Mouse (Mus musculus) brown adipose tissue, adult 24 weeks (tissue): Measurements from ENCODE around the gene Adh5. TPM values are rescaled to one million over a fixed set of nuclear protein-coding genes. Genes with fewer than 3 reads are reported as not detected.

Experiments used
- H3K27ac ChIP-seq: fragments of 200-500 bp; replicated peaks from 2 replicates; pipeline ENCODE4 v1.5.1; 2012; ENCODE audit warnings: low read depth, mild to moderate bottlenecking, low read length
- H3K4me1 ChIP-seq: fragments of 200-500 bp; 2 replicates; pipeline ENCODE4 v1.6.1; 2012; ENCODE audit warnings: low read length, mixed read lengths; ENCODE audit not compliant: control insufficient read depth, insufficient read depth, insufficient read length
- H3K4me3 ChIP-seq: fragments of 200-500 bp; 2 replicates; pipeline ENCODE4 v1.5.1; 2012; ENCODE audit warnings: low read depth, mild to moderate bottlenecking, low read length, moderate library complexity; ENCODE audit not compliant: insufficient read depth
- polyA plus RNA-seq: library from polyadenylated mRNA; stranded (reverse); fragments of >200 nt; gene quantifications from 2 replicates; pipeline ENCODE4 v1.2.4, GENCODE M21; 2012; ENCODE audit not compliant: missing spikeins, insufficient read depth, insufficient read length

Gene Adh5
- polyA plus RNA-seq: 120 and 135 TPM in 2 replicates

DNA sequence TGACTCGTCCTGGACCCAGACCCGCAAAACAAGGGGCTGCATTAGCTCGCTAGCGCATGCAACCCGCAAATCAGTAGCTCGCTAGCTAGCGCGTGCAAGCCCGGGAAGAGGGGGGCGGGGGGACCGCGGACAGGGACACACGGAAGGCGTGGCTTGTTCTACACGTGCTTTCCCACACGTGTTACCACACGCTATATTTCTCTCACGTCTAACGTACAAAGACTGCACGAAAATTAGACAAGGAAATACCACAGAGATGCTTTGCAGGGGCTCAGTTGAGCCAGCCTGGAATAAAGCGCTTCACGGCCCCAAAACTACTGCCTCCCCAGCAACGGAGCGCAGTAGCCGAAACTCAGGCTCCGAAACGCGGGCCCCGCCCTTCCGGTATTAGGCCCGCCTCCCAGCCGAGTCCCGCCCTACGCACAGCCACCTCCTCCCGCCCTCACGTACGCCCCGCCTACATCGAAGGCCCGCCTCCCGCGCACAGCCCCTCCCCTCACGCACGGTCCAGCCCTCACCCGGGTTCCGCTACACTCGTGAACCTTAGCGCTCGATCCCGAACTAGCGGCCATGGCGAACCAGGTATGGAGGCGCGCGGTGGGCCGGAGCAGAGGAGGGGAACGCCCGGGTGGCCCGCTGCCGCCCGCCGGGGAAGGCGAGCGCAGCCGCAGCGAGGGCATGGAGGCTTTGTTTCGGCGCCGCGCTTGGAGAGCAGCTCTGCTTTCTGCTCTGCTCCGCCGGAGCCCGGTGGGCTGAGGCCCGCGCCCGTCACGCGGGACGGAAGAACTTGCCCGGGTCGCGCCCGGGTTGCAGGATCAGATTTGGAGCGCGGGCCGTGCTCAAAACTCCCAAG is at the start of gene Adh5:
Adh5 (plus strand) TSS at position 482 of the 853 bp plus-strand sequence.
- peak within 1 kb of the TSS; percentile 53 for H3K27ac ChIP-seq
- peak within 1 kb of the TSS; percentile 89 for H3K4me3 ChIP-seq
- peaks cover 3% of the 10 kb centered on the region; the same call in 1 of the 2 replicates for H3K4me1 ChIP-seq

DNA sequence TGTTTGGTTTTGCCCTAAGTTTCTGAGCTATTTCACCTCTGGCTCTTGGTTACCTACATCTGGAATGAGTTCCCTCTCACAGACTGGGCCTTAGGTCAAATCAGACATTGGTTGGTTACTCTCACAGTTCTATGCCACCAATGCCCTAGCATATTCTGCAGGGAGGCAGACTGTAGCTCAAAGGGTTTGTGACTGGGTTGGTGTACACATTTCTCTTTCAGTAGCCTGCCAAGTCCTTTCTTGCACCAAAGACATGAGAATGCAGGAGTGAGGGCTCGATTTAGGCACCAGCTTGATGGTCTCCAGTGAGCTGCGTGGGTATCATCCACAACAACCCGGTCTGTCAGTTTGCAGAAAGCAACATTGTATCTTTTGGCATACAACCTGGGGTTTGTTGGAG is 38.0 kb upstream of the Adh5 start:
- Histone ChIP-seq H3K27ac (no peak overlapping the region; the same call in 1 of the 2 replicates), H3K4me3 (no peak overlapping the region), H3K4me1 (no peaks in the 10 kb centered on the region)

DNA sequence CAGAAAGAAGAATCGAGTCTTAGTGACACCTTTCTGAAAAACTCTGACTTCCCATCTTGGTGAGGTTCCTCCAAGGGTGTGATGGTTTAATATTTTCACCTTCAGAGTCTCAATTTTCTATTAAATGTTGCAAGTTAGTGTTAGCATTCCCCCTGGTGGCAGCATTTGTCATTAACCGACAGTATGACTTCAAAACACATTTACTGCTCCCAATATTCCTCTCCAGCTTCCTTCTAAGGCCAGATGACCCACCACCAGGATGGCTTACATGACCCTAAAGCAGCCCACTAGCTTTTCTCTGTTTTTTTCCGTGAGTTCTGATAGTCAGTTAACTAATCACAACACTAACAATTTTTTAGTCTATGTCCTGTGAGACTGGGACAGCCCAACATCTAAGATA is 37.6 kb upstream of the Adh5 start:
- no peak overlapping the region for H3K4me3 ChIP-seq
- H3K4me1 ChIP-seq: no peaks in the 10 kb centered on the region
- H3K27ac ChIP-seq: no peak overlapping the region

DNA sequence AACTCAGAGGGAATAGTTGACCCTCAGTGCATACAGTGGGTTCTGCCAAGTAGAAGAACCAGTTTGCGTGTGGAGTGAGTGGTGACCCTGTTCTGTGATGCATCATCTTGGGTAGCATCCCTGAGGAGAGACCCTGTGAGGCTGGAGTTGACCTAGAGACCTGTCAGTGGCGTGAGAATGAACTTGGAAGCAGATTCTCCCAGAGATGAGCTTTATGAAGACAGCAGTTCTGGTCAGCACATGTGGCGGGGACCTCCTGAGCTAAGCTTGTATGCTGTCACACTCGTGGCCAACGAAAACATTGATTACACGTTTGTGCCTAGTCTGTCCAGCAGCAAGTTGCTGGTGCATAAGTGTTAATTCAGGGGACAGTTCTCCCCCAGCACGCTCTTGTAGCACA is 37.1 kb upstream of the Adh5 start:
- Histone ChIP-seq H3K4me3 (no peak overlapping the region), H3K4me1 (no peaks in the 10 kb centered on the region), H3K27ac (no peak overlapping the region)

DNA sequence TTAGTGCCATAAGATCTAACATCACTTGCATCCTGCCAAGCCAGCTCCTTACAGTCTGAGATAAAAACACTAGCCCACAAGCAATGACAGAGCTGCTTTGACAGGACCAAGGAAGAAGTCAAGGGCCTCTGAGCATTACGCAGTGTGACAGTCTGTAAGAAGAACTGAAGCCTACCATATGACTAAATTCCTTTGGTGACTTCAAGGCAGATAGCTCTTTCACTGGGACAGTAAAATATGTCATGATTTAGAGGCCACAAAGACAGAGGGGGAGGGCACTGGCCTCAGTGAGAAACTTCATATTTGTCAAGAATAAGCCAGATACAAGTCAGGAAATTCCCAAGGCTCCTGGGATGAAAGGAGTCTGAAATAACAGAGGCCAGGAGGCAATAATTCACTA is 35.0 kb upstream of the Adh5 start:
- H3K4me1 ChIP-seq: no peaks in the 10 kb centered on the region
- no peak overlapping the region for H3K4me3 ChIP-seq
- no peak overlapping the region for H3K27ac ChIP-seq

DNA sequence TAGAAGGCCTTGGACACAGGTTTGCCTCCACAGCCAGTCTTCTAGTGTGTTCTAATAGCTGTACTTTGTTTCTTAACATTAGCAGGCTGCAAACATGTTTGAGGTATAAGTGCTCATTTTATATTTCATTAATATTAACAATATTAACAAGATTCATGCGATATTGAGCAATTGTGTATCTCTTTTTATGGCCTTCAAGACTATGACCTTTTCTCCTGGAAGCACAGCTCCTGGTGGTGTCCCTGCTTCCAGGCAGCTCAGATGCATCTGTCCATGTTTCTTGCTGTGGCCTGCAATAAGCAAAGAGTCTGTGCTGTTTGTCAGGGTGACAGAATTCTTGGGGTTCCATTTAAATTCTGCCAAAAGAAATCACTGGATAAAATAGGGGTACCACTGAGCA is 33.3 kb upstream of the Adh5 start:
- H3K4me1 ChIP-seq: no peaks in the 10 kb centered on the region
- no peak overlapping the region for H3K27ac ChIP-seq
- H3K4me3 ChIP-seq: no peak overlapping the region

DNA sequence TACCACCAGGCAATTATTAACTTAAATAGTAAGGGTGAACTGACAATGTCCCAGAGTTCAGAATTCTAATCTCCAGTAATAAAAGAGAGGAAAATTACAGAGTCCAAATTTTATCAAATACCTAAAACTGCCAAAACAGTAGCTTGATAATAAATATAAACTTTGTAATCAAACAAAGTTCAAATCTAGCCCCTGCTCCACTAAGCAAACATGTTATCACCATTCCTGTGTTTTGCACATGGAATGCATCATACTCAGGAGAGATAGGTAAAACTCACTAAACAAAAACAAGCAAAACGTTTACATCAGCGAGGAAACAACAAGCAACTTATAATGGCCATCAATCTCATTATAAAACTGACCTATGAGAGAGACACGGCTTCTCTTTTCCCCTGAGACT is 32.7 kb upstream of the Adh5 start:
- Histone ChIP-seq H3K4me1 (no peaks in the 10 kb centered on the region), H3K4me3 (no peak overlapping the region), H3K27ac (no peak overlapping the region)

DNA sequence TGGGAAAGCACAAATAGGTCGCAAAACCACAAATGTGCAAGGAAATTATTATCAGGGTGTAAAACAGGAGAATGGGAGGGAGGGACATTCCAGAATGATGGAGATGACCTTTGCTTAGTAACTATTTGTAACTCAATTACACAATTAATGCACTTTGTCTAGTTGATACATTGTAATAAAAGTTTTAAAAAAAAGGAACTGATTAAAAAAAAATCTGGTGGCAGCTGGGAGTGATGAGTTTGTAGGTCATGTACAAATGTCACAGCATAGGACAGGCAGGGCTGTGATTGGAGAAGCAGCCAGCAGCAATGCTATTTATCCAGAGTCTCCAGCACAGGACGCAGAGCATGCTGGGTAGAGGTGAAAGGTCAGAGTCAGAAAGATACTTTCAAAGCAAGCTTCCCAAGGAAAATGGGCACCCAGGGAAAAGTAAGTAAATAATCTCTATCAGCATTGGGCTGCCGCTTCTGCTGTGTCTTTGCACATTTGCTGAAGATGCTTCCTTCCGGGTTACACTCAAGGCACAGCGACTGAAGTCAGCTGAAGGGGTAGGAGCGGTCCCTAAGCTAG is 27.7 kb upstream of the Adh5 start, which contains the start of gene Adh4:
Adh4 (plus strand) TSS at position 346 of the 570 bp plus-strand sequence.
- no peak within 1 kb of the TSS for H3K4me3 ChIP-seq
- no peak within 1 kb of the TSS for H3K27ac ChIP-seq
- no peaks in the 10 kb centered on the region; the same call in 1 of the 2 replicates for H3K4me1 ChIP-seq

DNA sequence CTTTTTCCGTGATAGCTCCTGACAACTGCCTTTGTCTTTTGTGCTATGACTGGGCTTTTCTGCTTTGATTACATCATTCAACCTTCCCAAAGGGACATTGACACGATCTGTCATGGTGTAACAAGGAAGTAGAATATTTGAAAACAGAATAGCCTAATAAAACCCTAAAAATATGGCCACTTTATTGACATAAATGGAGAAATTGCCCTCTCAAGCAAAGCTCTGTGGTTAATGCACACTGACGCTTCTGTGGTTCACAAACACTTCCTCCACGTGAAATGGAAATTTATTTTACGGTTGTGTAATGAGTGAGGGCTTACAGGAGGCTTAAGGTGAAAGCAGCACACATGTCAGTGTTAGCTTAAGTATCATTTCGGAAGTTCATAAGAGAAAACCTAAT is 23.5 kb upstream of the Adh5 start:
- Histone ChIP-seq H3K4me1 (no peaks in the 10 kb centered on the region; the same call in 1 of the 2 replicates), H3K4me3 (no peak overlapping the region), H3K27ac (no peak overlapping the region)

DNA sequence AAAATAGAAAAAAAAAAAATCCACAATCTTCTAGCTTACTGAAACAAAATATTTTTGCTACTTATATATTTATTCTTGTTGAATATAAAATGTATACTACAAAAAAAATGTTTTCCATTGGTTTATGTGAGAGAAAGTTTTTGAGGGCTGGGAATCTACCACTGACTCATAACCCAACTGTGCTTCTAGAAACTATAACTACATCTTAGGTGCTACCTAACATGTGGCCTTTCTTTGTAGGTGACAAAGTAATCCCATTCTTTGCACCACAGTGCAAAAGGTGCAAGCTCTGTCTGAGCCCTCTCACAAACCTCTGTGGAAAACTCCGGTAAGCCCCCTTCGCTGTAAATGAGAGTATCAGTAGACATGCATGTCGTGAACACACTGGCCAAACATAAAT is 22.5 kb upstream of the Adh5 start:
- H3K27ac ChIP-seq: no peak overlapping the region
- H3K4me3 ChIP-seq: no peak overlapping the region
- no peaks in the 10 kb centered on the region; the same call in 1 of the 2 replicates for H3K4me1 ChIP-seq

DNA sequence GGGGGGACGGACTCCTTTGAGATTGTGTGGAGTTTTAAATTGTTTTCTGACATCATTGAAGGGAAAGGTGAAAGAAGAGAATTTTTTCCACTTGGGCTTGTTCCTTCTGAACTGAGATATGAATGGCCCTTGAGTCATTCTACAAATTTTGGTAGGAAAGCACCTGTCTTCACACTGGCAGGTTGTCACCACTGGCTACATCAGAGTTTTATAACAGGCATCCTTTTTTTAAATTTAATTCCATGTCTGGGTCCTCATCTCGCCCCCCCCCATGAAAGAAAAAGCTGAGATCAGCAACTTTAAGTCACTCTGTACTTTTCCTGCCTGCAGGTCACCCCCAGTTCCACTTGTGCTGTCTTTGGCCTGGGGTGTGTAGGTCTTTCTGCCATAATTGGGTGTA is 19.2 kb upstream of the Adh5 start:
- H3K27ac ChIP-seq: no peak overlapping the region
- H3K4me1 ChIP-seq: no peaks in the 10 kb centered on the region; the same call in 1 of the 2 replicates
- H3K4me3 ChIP-seq: no peak overlapping the region

DNA sequence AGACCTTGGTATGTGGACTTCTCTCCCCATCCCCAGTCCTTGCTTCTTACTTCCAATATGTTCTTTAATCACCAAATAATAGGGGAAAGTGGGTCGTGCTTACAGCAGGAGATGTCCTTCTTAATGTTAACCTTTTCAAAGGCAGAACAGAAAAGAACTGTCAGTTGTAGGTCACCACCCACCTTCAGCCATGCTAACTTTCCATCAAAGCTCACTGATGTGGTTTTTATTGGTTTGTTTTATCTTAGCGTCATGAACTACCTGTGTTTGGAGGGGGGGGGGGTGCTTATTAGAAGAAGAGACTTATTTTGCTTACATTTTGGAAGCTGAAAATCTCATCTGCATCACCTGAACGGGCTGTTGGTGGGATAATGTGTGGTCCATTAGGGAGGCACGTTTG is 18.6 kb upstream of the Adh5 start:
- H3K27ac ChIP-seq: no peak overlapping the region
- H3K4me1 ChIP-seq: no peaks in the 10 kb centered on the region
- no peak overlapping the region for H3K4me3 ChIP-seq

DNA sequence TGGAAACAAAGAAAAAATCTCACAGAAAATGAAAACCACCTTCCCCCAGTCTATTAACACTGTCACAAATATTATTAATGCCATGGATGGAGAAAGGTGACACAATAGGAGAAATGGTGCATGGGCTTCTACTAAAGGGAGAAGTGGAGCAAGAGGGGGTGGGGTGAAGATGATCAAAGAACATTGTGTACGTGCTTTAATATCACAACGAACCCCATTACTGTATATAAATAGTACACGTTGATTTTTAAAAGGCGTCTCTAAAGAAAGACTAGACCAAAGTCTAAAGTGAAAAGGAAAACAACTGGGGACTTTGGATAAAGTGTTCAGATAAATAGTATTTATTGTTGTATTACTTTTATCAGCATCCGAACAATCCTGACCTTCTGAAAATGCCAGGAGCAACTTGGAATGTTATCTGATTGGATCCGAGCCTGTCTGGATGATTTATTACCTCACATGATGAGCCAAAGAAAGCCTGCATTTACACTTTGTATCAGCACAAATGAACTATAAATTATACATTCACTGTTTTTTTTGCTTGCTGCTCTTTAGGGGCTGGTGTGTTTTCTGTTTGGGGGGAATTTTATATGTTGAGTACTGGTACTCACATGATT is 12.4 kb upstream of the Adh5 start:
- Histone ChIP-seq H3K4me1 (no peaks in the 10 kb centered on the region), H3K27ac (no peak overlapping the region), H3K4me3 (no peak overlapping the region)

DNA sequence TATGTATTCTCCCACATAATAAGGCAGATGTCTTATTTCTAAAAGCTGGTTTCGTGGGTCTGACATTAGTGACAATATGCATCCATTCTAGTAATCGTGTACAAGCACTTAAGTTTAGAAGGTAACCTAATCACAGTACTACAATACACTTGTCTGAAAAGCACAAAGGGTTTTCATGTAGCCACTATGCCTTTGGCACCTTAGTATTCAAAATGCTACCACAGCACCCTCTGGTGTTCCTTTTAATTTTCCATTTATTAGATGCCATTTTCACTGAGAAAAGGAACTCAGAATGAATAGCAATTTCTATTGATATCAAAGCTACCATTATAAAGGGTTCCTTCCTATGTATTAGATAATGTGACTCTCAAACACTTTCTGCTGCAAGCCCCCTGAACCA is 11.1 kb upstream of the Adh5 start:
- no peak overlapping the region for H3K27ac ChIP-seq
- no peaks in the 10 kb centered on the region for H3K4me1 ChIP-seq
- no peak overlapping the region for H3K4me3 ChIP-seq

DNA sequence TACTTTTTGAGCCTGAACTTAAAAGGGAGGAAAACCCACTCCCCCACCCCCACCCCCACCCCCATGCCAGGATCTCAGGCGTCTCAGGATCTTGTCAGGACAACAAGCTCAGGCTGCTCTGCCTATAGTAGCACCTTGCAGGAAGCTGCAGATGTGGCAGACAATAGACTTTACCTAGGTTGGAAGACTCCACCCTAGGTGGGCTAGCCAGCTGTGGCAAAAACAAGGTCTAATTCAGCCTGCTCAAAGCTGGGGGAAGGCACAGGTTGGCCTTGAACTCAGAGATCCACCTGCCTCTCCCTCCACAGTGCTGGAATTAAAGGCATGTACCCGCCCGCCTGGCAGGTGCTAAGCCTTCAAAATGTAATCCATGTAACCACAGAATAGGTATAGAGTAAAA is 4.2 kb upstream of the Adh5 start:
- Histone ChIP-seq H3K27ac (no peak overlapping the region), H3K4me1 (no peaks in the 10 kb centered on the region), H3K4me3 (no peak overlapping the region)
